Mouse (Mus musculus): Measurements from ENCODE around the gene Zfp277. TPM values are rescaled to one million over a fixed set of nuclear protein-coding genes. Genes with fewer than 3 reads are reported as not detected.

The Zfp277 gene
- polyA plus RNA-seq, 1 experiment from 2014 or later, result 32.1 TPM

- WGBS, result 91% methylated on average over 4 of the region's 4 CpGs
- no peak overlapping the region for H3K27ac ChIP-seq (replicated peaks; ENCODE audit: low read depth, low read length)
- no peak overlapping the region for H3K4me2 ChIP-seq (ENCODE audit: low read length)
- no peaks in the 10 kb centered on the region for H3K27me3 ChIP-seq (ENCODE audit: control insufficient read depth, insufficient read depth, low read length)
- H3K4me1 ChIP-seq (ENCODE audit: control insufficient read depth, insufficient read depth, low read length), result peaks cover 19% of the 10 kb centered on the region
- H3K9me3 ChIP-seq (ENCODE audit: control insufficient read depth, low read length), result no peaks in the 10 kb centered on the region
- no peak overlapping the region for H3K9ac ChIP-seq (replicated peaks; ENCODE audit: low read length)
- ATAC-seq (ENCODE audit: low FRiP score, low TSS enrichment) (no peak), DNase-seq (no peak)
- no peak overlapping the region for H3K4me3 ChIP-seq (replicated peaks; ENCODE audit: low read depth, low read length)
- no peaks in the 10 kb centered on the region for H3K36me3 ChIP-seq (ENCODE audit: control insufficient read depth, insufficient read depth, low read length)
Observed at GRCm38 (mm10) chr12:40468235-40468634, 22.5 kb upstream of the Zfp277 start.

DNA sequence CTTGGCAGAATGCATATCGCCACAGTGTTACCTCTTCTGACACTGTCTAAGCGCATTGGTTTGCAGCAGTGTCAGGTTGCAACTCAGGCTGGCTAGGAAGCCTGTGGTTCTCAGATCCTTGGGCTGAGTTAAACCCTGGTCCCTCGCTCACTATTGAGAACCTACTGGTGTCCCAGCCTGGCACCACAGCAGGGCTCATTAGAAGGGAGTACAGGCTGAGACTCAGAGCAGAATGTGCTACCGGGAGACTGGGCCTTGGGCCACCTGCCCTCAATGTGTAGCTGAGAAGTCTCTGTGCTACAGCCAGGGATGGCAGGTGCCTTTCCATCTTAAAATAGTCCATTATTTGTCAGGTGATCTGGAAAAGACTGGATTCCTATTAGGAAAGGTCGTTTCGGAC is 18.6 kb upstream of the Zfp277 start:
- Histone ChIP-seq H3K4me1 (ENCODE audit: control insufficient read depth, insufficient read depth, low read length) (peaks cover 26% of the 10 kb centered on the region), H3K4me3 (replicated peaks; ENCODE audit: low read depth, low read length) (no peak overlapping the region), H3K27me3 (ENCODE audit: control insufficient read depth, insufficient read depth, low read length) (no peaks in the 10 kb centered on the region), H3K27ac (replicated peaks; ENCODE audit: low read depth, low read length) (no peak overlapping the region), H3K4me2 (ENCODE audit: low read length) (no peak overlapping the region), H3K9me3 (ENCODE audit: control insufficient read depth, low read length) (no peaks in the 10 kb centered on the region), H3K9ac (replicated peaks; ENCODE audit: low read length) (no peak overlapping the region), H3K36me3 (ENCODE audit: control insufficient read depth, insufficient read depth, low read length) (no peaks in the 10 kb centered on the region)
- DNase-seq (no peak), ATAC-seq (ENCODE audit: low FRiP score, low TSS enrichment) (no peak)
- WGBS, result 64% methylated on average over 6 of the region's 6 CpGs

DNA sequence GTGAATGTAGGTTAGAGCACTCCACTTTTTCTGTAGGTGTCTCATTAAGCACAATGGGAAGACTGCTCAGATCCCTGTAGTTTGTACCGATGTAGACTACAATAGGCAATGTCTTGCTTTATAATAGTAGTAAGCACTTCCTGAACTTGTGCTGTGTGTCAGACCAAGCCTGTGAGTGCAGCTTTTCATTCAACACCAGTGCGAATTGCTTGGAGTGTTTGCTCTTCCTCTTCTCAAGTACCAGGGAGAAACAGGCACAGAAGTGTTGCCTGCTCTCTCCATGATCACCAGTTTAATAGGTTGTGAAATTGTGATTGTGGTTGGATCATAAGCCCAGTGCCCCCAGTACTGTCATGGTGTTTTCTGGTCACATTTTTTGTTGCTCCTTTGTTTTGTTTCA is 18.1 kb upstream of the Zfp277 start:
- no peak overlapping the region for H3K27ac ChIP-seq (replicated peaks; ENCODE audit: low read depth, low read length)
- ATAC-seq (ENCODE audit: low FRiP score, low TSS enrichment), result no peak
- peaks cover 27% of the 10 kb centered on the region for H3K4me1 ChIP-seq (ENCODE audit: control insufficient read depth, insufficient read depth, low read length)
- no peak for DNase-seq
- H3K27me3 ChIP-seq (ENCODE audit: control insufficient read depth, insufficient read depth, low read length), result no peaks in the 10 kb centered on the region
- 67% methylated on average over 2 of the region's 2 CpGs for WGBS
- H3K36me3 ChIP-seq (ENCODE audit: control insufficient read depth, insufficient read depth, low read length), result no peaks in the 10 kb centered on the region
- H3K4me3 ChIP-seq (replicated peaks; ENCODE audit: low read depth, low read length), result no peak overlapping the region
- no peak overlapping the region for H3K4me2 ChIP-seq (ENCODE audit: low read length)
- no peaks in the 10 kb centered on the region for H3K9me3 ChIP-seq (ENCODE audit: control insufficient read depth, low read length)
- no peak overlapping the region for H3K9ac ChIP-seq (replicated peaks; ENCODE audit: low read length)

GRCm38 (mm10) chr12:40462693-40463235 is 17.1 kb upstream of the Zfp277 start:
- ATAC-seq (ENCODE audit: low FRiP score, low TSS enrichment), result no peak
- Histone ChIP-seq H3K27me3 (ENCODE audit: control insufficient read depth, insufficient read depth, low read length) (no peaks in the 10 kb centered on the region), H3K4me3 (replicated peaks; ENCODE audit: low read depth, low read length) (no peak overlapping the region), H3K36me3 (ENCODE audit: control insufficient read depth, insufficient read depth, low read length) (no peaks in the 10 kb centered on the region), H3K9ac (replicated peaks; ENCODE audit: low read length) (no peak overlapping the region), H3K27ac (replicated peaks; ENCODE audit: low read depth, low read length) (0 out of 2 replicates have a peak overlapping the region, but pooled peaks have one; percentile 2), H3K4me1 (ENCODE audit: control insufficient read depth, insufficient read depth, low read length) (peaks cover 27% of the 10 kb centered on the region), H3K4me2 (ENCODE audit: low read length) (no peak overlapping the region), H3K9me3 (ENCODE audit: control insufficient read depth, low read length) (no peaks in the 10 kb centered on the region)
- peak; percentile 50 for DNase-seq
- WGBS, result 40% methylated on average over 7 of the region's 7 CpGs

DNA sequence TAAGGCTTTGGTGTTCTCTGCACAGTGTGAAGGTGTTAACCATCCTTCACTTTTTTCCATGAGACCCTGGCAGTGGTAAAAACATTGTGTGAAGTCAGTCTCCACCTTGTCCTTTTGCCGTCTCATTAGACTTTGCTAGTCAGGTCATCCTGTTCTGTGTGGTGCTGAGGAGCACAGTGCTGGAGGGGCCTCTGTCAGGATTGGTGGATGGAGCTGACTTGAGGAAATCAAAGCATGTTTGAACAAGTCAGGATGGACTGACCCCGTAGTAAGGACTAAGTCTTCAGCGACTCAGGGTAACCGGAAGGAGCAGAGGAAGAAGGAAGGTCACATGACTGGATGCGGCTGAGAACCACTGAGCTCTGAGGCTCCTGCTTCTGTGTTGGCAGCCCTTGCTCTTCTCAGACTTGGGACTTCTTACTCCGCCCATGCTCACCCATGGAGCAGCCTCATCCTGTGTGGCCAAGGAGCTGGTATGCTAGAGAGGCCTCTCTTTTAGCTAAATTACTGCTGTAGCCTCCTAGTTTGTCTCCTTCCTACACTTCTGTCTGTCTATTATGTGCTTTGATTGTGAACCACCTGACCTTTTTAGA is 14.1 kb upstream of the Zfp277 start:
- H3K9ac ChIP-seq (replicated peaks; ENCODE audit: low read length), result no peak overlapping the region
- ATAC-seq (ENCODE audit: low FRiP score, low TSS enrichment), result no peak
- H3K27me3 ChIP-seq (ENCODE audit: control insufficient read depth, insufficient read depth, low read length), result no peaks in the 10 kb centered on the region
- no peak overlapping the region for H3K4me2 ChIP-seq (ENCODE audit: low read length)
- H3K9me3 ChIP-seq (ENCODE audit: control insufficient read depth, low read length), result no peaks in the 10 kb centered on the region
- H3K27ac ChIP-seq (replicated peaks; ENCODE audit: low read depth, low read length), result 0 out of 2 replicates have a peak overlapping the region, but pooled peaks have one; percentile 37
- no peak overlapping the region for H3K4me3 ChIP-seq (replicated peaks; ENCODE audit: low read depth, low read length)
- peaks cover 14% of the 10 kb centered on the region for H3K4me1 ChIP-seq (ENCODE audit: control insufficient read depth, insufficient read depth, low read length)
- no peak for DNase-seq
- H3K36me3 ChIP-seq (ENCODE audit: control insufficient read depth, insufficient read depth, low read length), result no peaks in the 10 kb centered on the region
- 81% methylated on average over 6 of the region's 6 CpGs for WGBS

GRCm38 (mm10) chr12:40458977-40459376 is 13.3 kb upstream of the Zfp277 start:
- ATAC-seq (ENCODE audit: low FRiP score, low TSS enrichment), result no peak
- 71% methylated on average over 3 of the region's 3 CpGs for WGBS
- H3K9ac ChIP-seq (replicated peaks; ENCODE audit: low read length), result no peak overlapping the region
- H3K27me3 ChIP-seq (ENCODE audit: control insufficient read depth, insufficient read depth, low read length), result no peaks in the 10 kb centered on the region
- H3K4me2 ChIP-seq (ENCODE audit: low read length), result no peak overlapping the region
- H3K27ac ChIP-seq (replicated peaks; ENCODE audit: low read depth, low read length), result no peak overlapping the region
- H3K36me3 ChIP-seq (ENCODE audit: control insufficient read depth, insufficient read depth, low read length), result no peaks in the 10 kb centered on the region
- peaks cover 13% of the 10 kb centered on the region for H3K4me1 ChIP-seq (ENCODE audit: control insufficient read depth, insufficient read depth, low read length)
- H3K9me3 ChIP-seq (ENCODE audit: control insufficient read depth, low read length), result no peaks in the 10 kb centered on the region
- no peak overlapping the region for H3K4me3 ChIP-seq (replicated peaks; ENCODE audit: low read depth, low read length)
- DNase-seq, result no peak

- DNase-seq (no peak), ATAC-seq (ENCODE audit: low FRiP score, low TSS enrichment) (no peak)
- no peak overlapping the region for H3K9ac ChIP-seq (replicated peaks; ENCODE audit: low read length)
- WGBS, result 94% methylated on average over 2 of the region's 2 CpGs
- H3K27ac ChIP-seq (replicated peaks; ENCODE audit: low read depth, low read length), result no peak overlapping the region
- H3K4me1 ChIP-seq (ENCODE audit: control insufficient read depth, insufficient read depth, low read length), result peaks cover 6% of the 10 kb centered on the region; the same call in 1 of the 2 replicates
- H3K36me3 ChIP-seq (ENCODE audit: control insufficient read depth, insufficient read depth, low read length), result no peaks in the 10 kb centered on the region
- no peak overlapping the region for H3K4me3 ChIP-seq (replicated peaks; ENCODE audit: low read depth, low read length)
- 0 out of 2 replicates have a peak, but pooled peaks cover 2% of the 10 kb centered on the region for H3K9me3 ChIP-seq (ENCODE audit: control insufficient read depth, low read length)
- H3K4me2 ChIP-seq (ENCODE audit: low read length), result no peak overlapping the region
- H3K27me3 ChIP-seq (ENCODE audit: control insufficient read depth, insufficient read depth, low read length), result no peaks in the 10 kb centered on the region
Observed at GRCm38 (mm10) chr12:40456517-40456916, 10.8 kb upstream of the Zfp277 start.

- H3K4me2 ChIP-seq (ENCODE audit: low read length), result 0 out of 2 replicates have a peak overlapping the region, but pooled peaks have one; percentile 1
- H3K4me1 ChIP-seq (ENCODE audit: control insufficient read depth, insufficient read depth, low read length), result peaks cover 25% of the 10 kb centered on the region
Observed at GRCm38 (mm10) chr12:40449119-40449795, 3.6 kb upstream of the Zfp277 start.

More at GRCm38 (mm10) chr12:40449119-40449795, 3.6 kb upstream of the Zfp277 start:
- H3K36me3 ChIP-seq (ENCODE audit: control insufficient read depth, insufficient read depth, low read length), result no peaks in the 10 kb centered on the region
- DNase-seq, result no peak
- H3K27ac ChIP-seq (replicated peaks; ENCODE audit: low read depth, low read length), result no peak overlapping the region
- 0 out of 2 replicates have a peak, but pooled peaks cover 2% of the 10 kb centered on the region for H3K9me3 ChIP-seq (ENCODE audit: control insufficient read depth, low read length)
- H3K27me3 ChIP-seq (ENCODE audit: control insufficient read depth, insufficient read depth, low read length), result no peaks in the 10 kb centered on the region
- H3K9ac ChIP-seq (replicated peaks; ENCODE audit: low read length), result no peak overlapping the region
- no peak overlapping the region for H3K4me3 ChIP-seq (replicated peaks; ENCODE audit: low read depth, low read length)
- no peak for ATAC-seq (ENCODE audit: low FRiP score, low TSS enrichment)
- 82% methylated on average over 9 of the region's 9 CpGs for WGBS

Data from midbrain, embryonic 14.5 days (tissue).